In the genomic region with DNA sequence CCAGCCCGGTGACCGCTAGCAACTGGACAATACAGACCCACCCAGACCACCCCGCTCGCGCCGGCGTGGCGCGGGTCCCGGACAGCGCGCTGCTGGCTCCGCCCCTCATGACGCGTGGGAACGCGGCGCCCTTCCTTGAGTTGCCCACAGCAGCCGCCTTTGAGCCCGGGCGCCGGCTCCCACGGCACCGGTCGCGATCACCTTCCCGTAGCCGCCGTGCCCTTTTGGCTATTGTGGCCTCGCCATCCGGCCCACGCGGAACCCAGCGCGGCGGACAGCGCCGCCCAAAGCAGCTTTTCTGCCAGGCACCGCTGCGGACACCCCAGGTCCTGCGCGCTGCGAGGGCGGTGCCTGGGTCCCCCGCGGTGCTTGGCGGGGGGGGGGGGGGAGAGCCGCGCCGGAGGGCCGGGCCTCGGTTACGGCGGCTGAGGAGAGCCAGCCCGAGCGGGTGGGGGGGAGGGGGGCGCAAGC, we compare ENCODE assay signal across 8 mouse cellular contexts. TPM values are rescaled to one million over a fixed set of nuclear protein-coding genes. Genes with fewer than 3 reads are reported as not detected.
DNase-seq lines count a peak whose midpoint lies in the region; ATAC-seq and TF ChIP-seq lines count a peak whose summit lies in the region.

Gene Eif4enif1 (plus strand): TSS at position 162 of the 471 bp plus-strand sequence.

- H3K4me3 ChIP-seq in G1E (ENCODE audit: low read depth, low read length), result peak within 1 kb of the TSS; percentile 70
- peak within 1 kb of the TSS; percentile 84 for H3K4me3 ChIP-seq in cerebellum, adult 2 months (replicated peaks; ENCODE audit: insufficient read depth, low read depth, low read length)
- peak within 1 kb of the TSS; percentile 48 for H3K4me3 ChIP-seq in lung, embryonic 16.5 days (ENCODE audit: low read length)

- ATAC-seq in G1E (ENCODE audit: extremely low read depth, insufficient number of reproducible peaks, low FRiP score, poor library complexity, severe bottlenecking), result no peak
- peak in 1 of 2 experiments; percentile 16; a peak in 1 of 4 replicates for ATAC-seq in hematopoietic stem cell, adult 5-6 weeks (replicated peaks in 1 of 2; ENCODE audit: insufficient read depth in 1 of 2, low FRiP score in 2 of 2, low TSS enrichment in 1 of 2, low read depth in 1 of 2, poor library complexity in 2 of 2, severe bottlenecking in 2 of 2)
- ATAC-seq in lung, embryonic 16.5 days (ENCODE audit: low read depth), result peak; percentile 86

- H3K9me3 ChIP-seq in G1E (replicated peaks), result no peaks in the 10 kb centered on the region
- H3K9me3 ChIP-seq in lung, embryonic 16.5 days (ENCODE audit: control insufficient read depth, low read length), result no peaks in the 10 kb centered on the region

- peak within 1 kb of the TSS; percentile 31 for H3K4me2 ChIP-seq in lung, embryonic 16.5 days (ENCODE audit: low read depth, low read length)

- TF ChIP-seq CTCF in G1E (IDR thresholded peaks at IDR 0.05; ENCODE audit: low read depth, low read length), result no peak
- TF ChIP-seq CTCF in cerebellum, adult 2 months (IDR thresholded peaks at IDR 0.05; ENCODE audit: borderline replicate concordance, insufficient read depth, low read depth, low read length), result no peak

- H3K27ac ChIP-seq in cerebellum, adult 2 months (ENCODE audit: insufficient read depth, low read length), result peak within 1 kb of the TSS; percentile 99
- H3K27ac ChIP-seq in lung, embryonic 16.5 days (ENCODE audit: low read length), result peak within 1 kb of the TSS; percentile 4

- TF ChIP-seq POLR2A in cerebellum, adult 2 months (IDR thresholded peaks at IDR 0.05; ENCODE audit: borderline replicate concordance, insufficient read depth, low read length), result no peak

- WGBS in cerebellum, adult 2 months, result 1% methylated on average over 51 of the region's 57 CpGs
- under 1% methylated on average over 44 of the region's 57 CpGs for WGBS in lung, embryonic 16.5 days

- peaks cover 29% of the 10 kb centered on the region for H3K4me1 ChIP-seq in G1E (ENCODE audit: insufficient read depth, low read depth, low read length)
- H3K4me1 ChIP-seq in cerebellum, adult 2 months (ENCODE audit: control insufficient read depth, insufficient read depth, low read length), result peaks cover 4% of the 10 kb centered on the region; the same call in 1 of the 2 replicates
- no peaks in the 10 kb centered on the region; the same call in 1 of the 2 replicates for H3K4me1 ChIP-seq in lung, embryonic 16.5 days (replicated peaks; ENCODE audit: control insufficient read depth, insufficient read depth, low read length)

- peaks cover 28% of the 10 kb centered on the region for H3K36me3 ChIP-seq in G1E (replicated peaks)
- H3K36me3 ChIP-seq in lung, embryonic 16.5 days (ENCODE audit: control insufficient read depth, insufficient read depth, low read length), result peaks cover 5% of the 10 kb centered on the region; the same call in 1 of the 2 replicates

- no peaks in the 10 kb centered on the region for H3K27me3 ChIP-seq in G1E (ENCODE audit: insufficient read depth, low read length)
- H3K27me3 ChIP-seq in cerebellum, adult 2 months (ENCODE audit: control insufficient read depth, insufficient read depth, low read length), result no peaks in the 10 kb centered on the region
- no peaks in the 10 kb centered on the region for H3K27me3 ChIP-seq in lung, embryonic 16.5 days (ENCODE audit: control insufficient read depth, insufficient read depth, low read depth, low read length)

- peak within 1 kb of the TSS; percentile 58 for H3K9ac ChIP-seq in lung, embryonic 16.5 days (ENCODE audit: low read length)

- peak; percentile 83 for DNase-seq in G1E (ENCODE audit: low spot score)
- DNase-seq in cerebellum, adult 2 months, result peak; percentile 90 to 96
- peak; percentile 93 for DNase-seq in forelimb bud, embryonic 11.5 days (ENCODE audit: low read depth, low spot score)
- DNase-seq in layer of hippocampus, adult 9-10 months (ENCODE audit: low spot score), result peak; percentile 82
- peak; percentile 94 for DNase-seq in ovary, postnatal 10 days (ENCODE audit: low spot score)
- peak; percentile 75 to 79 for DNase-seq in thymus, postnatal 10 days (ENCODE audit: low spot score in 2 of 2)

RNA-seq across cellular contexts. Expression of gene Eif4enif1, which starts in this region (rescaled TPM):
- total RNA-seq in G1E (2014; fragmentation: Nextera tagmentation) (139 and 179 TPM in 2 replicates), G1E (2017) (50.7 and 52.7 TPM in 2 replicates)
- polyA plus RNA-seq in G1E (2012), result 106 and 121 TPM in 2 replicates
- polyA plus RNA-seq in cerebellum, adult 2 months (2012; rRNA removed), result 57.4 and 59.0 TPM in 2 replicates
- total RNA-seq in hematopoietic stem cell, adult 5-6 weeks (2017), result 43.4 and 54.7 TPM in 2 replicates
- polyA plus RNA-seq in lung, embryonic 16.5 days (2015; fragmentation: Nextera tagmentation; extraction: Ambion mirVana), result 34.8 and 37.5 TPM in 2 replicates
